ENCODE assay signal across 9 mouse cellular contexts in the genomic region with DNA sequence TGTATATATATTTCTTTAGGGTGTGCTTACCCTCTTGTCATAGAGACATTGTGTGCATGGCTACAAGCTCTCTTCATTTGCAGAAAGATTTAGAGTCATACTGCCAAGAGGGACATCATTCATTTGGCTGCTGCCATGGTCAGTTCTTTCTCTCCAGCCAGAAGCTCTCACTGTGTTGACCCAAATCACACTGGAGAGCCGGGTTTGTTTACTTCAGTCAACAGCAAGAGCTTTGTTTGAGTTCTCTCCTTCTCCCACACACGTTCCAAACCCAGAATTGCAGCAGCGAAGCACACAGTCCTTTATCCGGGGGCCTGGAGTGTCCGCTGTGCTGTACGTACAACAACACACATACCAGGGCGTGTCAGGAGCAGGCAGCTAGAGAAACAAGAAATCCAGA.
DNase-seq lines count a peak whose midpoint lies in the region; ATAC-seq and TF ChIP-seq lines count a peak whose summit lies in the region.
"Had no signal": no experiment of that assay in that cellular context is flagged by ENCODE, and none has a peak within 500 bp of the region (broad histone marks: within the 10 kb centered on the region; RNA-seq: fewer than 3 reads in every experiment).

No protein-coding gene starts in this region.

- H3K27ac ChIP-seq in heart, embryonic 12.5 days (ENCODE audit: poor library complexity, severe bottlenecking): no peak overlapping the region
- H3K27ac ChIP-seq in lung, postnatal 0 days (ENCODE audit: low read length): no peak overlapping the region; the same call in 1 of the 2 replicates
- no peak overlapping the region for H3K27ac ChIP-seq in midbrain, embryonic 16.5 days (ENCODE audit: low read length)

- ATAC-seq in heart, embryonic 12.5 days (ENCODE audit: insufficient number of reproducible peaks, low FRiP score): no peak
- peak; percentile 23 for ATAC-seq in lung, postnatal 0 days
- no peak for ATAC-seq in midbrain, embryonic 16.5 days

- WGBS in heart, embryonic 12.5 days: 80% methylated on average over 7 of the region's 7 CpGs
- 27% methylated on average over 7 of the region's 7 CpGs for WGBS in lung, postnatal 0 days
- 73% methylated on average over 7 of the region's 7 CpGs for WGBS in midbrain, embryonic 16.5 days

- H3K4me2 ChIP-seq in heart, embryonic 12.5 days: no peak overlapping the region
- no peak overlapping the region for H3K4me2 ChIP-seq in lung, postnatal 0 days (replicated peaks; ENCODE audit: low read depth, low read length)
- no peak overlapping the region for H3K4me2 ChIP-seq in midbrain, embryonic 16.5 days (ENCODE audit: low read length)

- TF ChIP-seq EP300 in lung, postnatal 0 days (IDR thresholded peaks at IDR 0.05): 0 out of 2 replicates have a peak, but pooled peaks have one; percentile 37

- peaks cover 36% of the 10 kb centered on the region for H3K4me1 ChIP-seq in heart, embryonic 12.5 days (replicated peaks)
- peaks cover 14% of the 10 kb centered on the region; the same call in 1 of the 2 replicates for H3K4me1 ChIP-seq in lung, postnatal 0 days (ENCODE audit: insufficient read depth, low read depth, low read length)
- no peaks in the 10 kb centered on the region for H3K4me1 ChIP-seq in midbrain, embryonic 16.5 days (ENCODE audit: control insufficient read depth, insufficient read depth, low read length)
- H3K4me1 ChIP-seq: megakaryocyte, embryonic 14.5 days had no signal

- DNase-seq in cerebellum, adult 8-10 months: peak; percentile 13
- no peak for DNase-seq in cerebellum, postnatal 4 days (ENCODE audit: low spot score in 2 of 2)
- peak; percentile 34 for DNase-seq in kidney, postnatal 14 days
- no peak for DNase-seq in kidney, adult 8-10 months
- DNase-seq in lung, postnatal 0 days (ENCODE audit: low spot score): peak; percentile 70
- no peak for DNase-seq in ovary, postnatal 36 days (ENCODE audit: low spot score)

- no peaks in the 10 kb centered on the region for H3K36me3 ChIP-seq in heart, embryonic 12.5 days
- H3K36me3 ChIP-seq in lung, postnatal 0 days (ENCODE audit: insufficient read depth, low read length): no peaks in the 10 kb centered on the region
- H3K36me3 ChIP-seq in midbrain, embryonic 16.5 days (ENCODE audit: control insufficient read depth, insufficient read depth, low read length): no peaks in the 10 kb centered on the region

- H3K9me3 ChIP-seq in heart, embryonic 12.5 days (replicated peaks): peaks cover 3% of the 10 kb centered on the region
- no peaks in the 10 kb centered on the region for H3K9me3 ChIP-seq in lung, postnatal 0 days (ENCODE audit: low read length)
- H3K9me3 ChIP-seq in midbrain, embryonic 16.5 days (replicated peaks; ENCODE audit: control insufficient read depth, low read length, poor library complexity, severe bottlenecking): no peaks in the 10 kb centered on the region

- H3K4me3 ChIP-seq in heart, embryonic 12.5 days: no peak overlapping the region
- H3K4me3 ChIP-seq in lung, postnatal 0 days (ENCODE audit: low read depth, low read length): no peak overlapping the region
- no peak overlapping the region for H3K4me3 ChIP-seq in midbrain, embryonic 16.5 days (ENCODE audit: low read depth, low read length)
- H3K4me3 ChIP-seq: megakaryocyte, embryonic 14.5 days had no signal

- TF ChIP-seq CTCF in lung, postnatal 0 days (IDR thresholded peaks at IDR 0.05): no peak

- H3K9ac ChIP-seq in heart, embryonic 12.5 days: 0 out of 2 replicates have a peak overlapping the region, but pooled peaks have one; percentile 5
- no peak overlapping the region for H3K9ac ChIP-seq in lung, postnatal 0 days (replicated peaks; ENCODE audit: low read depth)
- H3K9ac ChIP-seq in midbrain, embryonic 16.5 days (ENCODE audit: low read depth, low read length): no peak overlapping the region

- no peaks in the 10 kb centered on the region for H3K27me3 ChIP-seq in heart, embryonic 12.5 days (replicated peaks)
- no peaks in the 10 kb centered on the region for H3K27me3 ChIP-seq in lung, postnatal 0 days (replicated peaks; ENCODE audit: insufficient read depth, low read length)
- H3K27me3 ChIP-seq in midbrain, embryonic 16.5 days (ENCODE audit: control insufficient read depth, insufficient read depth, low read depth, low read length): no peaks in the 10 kb centered on the region

Comparison
In these comparisons a context has a peak if more than half of its experiments do, and no peak if none do; other contexts are left out.
1. DNase-seq: peak in cerebellum, adult 8-10 months (single experiment), kidney, postnatal 14 days (single experiment) and lung, postnatal 0 days (single experiment); none in cerebellum, postnatal 4 days (0 of 2), kidney, adult 8-10 months (0 of 2) and ovary, postnatal 36 days (single experiment).